Mouse (Mus musculus) megakaryocyte, embryonic 14.5 days (primary cell): ENCODE measurements around the gene Mmrn1.

Source experiments
- FLI1 ChIP-seq: IDR thresholded peaks from 2 replicates; pipeline ENCODE4 v1.6.1; 2012; ENCODE audit warnings: low read length, inconsistent platforms, mixed read lengths
- GATA1 ChIP-seq: IDR thresholded peaks from 3 replicates; pipeline ENCODE4 v1.6.1; 2012; ENCODE audit warnings: mixed read lengths, low read length, inconsistent platforms, borderline replicate concordance

DNA sequence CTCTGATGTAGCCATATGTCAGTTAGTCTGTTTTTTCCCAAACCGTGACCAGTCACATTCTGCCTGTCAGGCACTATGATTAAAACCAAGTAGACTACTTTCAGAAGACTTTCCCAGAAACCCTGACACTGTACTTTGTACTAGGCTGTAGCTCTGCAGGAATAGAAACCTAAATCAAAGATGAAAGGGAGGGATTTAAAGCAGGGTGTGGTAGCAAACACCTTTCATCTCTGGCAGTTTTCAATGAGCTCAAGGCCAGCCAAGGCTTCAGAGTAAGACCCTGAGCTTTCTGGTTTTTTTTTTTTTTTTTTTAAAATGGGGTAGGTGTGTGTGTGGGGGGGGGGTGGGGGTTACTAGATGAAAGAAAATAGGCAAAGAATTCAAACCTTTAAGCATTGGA is 96.2 kb downstream of the Mmrn1 start:
- no peak for TF ChIP-seq FLI1
- TF ChIP-seq GATA1 = no peak
